Mouse (Mus musculus) kidney, adult 2 months (tissue): ENCODE data around the gene Hook2. TPM values are rescaled to one million over a fixed set of nuclear protein-coding genes. Genes with fewer than 3 reads are reported as not detected.

Source experiments
- DNase-seq: peaks from one replicate; pipeline ENCODE4 v3.0.0; 2021
- H3K27ac ChIP-seq: fragments of 200-500 bp; 2 replicates; pipeline ENCODE4 v1.5.1; 2012; ENCODE audit warnings: low read depth, low read length, control low read depth, inconsistent platforms; ENCODE audit not compliant: insufficient read depth
- H3K27me3 ChIP-seq: fragments of 200-500 bp; replicated peaks from 2 replicates; pipeline ENCODE4 v1.6.1; 2012; ENCODE audit warnings: mild to moderate bottlenecking, moderate library complexity, low read length, inconsistent platforms; ENCODE audit not compliant: control insufficient read depth, insufficient read depth
- H3K36me3 ChIP-seq: fragments of 200-500 bp; 2 replicates; pipeline ENCODE4 v1.6.1; 2012; ENCODE audit warnings: mild to moderate bottlenecking, moderate library complexity, low read length, inconsistent platforms; ENCODE audit not compliant: control insufficient read depth, insufficient read depth
- H3K4me1 ChIP-seq: fragments of 200-500 bp; 2 replicates; pipeline ENCODE4 v1.6.1; 2011; ENCODE audit warnings: low read length; ENCODE audit not compliant: control insufficient read depth, insufficient read depth
- H3K4me3 ChIP-seq: fragments of 200-500 bp; 2 replicates; pipeline ENCODE4 v1.5.1; 2011; ENCODE audit warnings: mild to moderate bottlenecking, low read depth, low read length, control low read depth; ENCODE audit not compliant: insufficient read depth
- CTCF ChIP-seq: fragments of 200-500 bp; conservative IDR thresholded peaks from 2 replicates; pipeline ENCODE4 v1.5.1; 2011; ENCODE audit warnings: low read depth, mild to moderate bottlenecking, control low read depth, low read length, moderate library complexity, mixed read lengths; ENCODE audit not compliant: insufficient read depth, insufficient read length
- POLR2A ChIP-seq: fragments of 200-500 bp; IDR thresholded peaks from one replicate; pipeline ENCODE4 v1.6.1; 2011; ENCODE audit warnings: low read depth, low read length, control low read depth
- WGBS: fragments of 180-500 bp; shearing (Covaris S2); methylation state at CpG from one replicate; pipeline ENCODE4 v1.1.7; 2018; 5-methylcytosine and 5-hydroxymethylcytosine counted together
- polyA plus RNA-seq: library from polyadenylated mRNA; depleted of rRNA; stranded (reverse); fragments of >200 nt; gene quantifications from 2 replicates; pipeline ENCODE4 v1.2.3, GENCODE M21; 2012

Hook2 gene
- polyA plus RNA-seq, 1 experiment, result 34.6 TPM

GRCm38 (mm10) chr8:85013230-85013840 lies 22.9 kb downstream of the Hook2 start:
- WGBS, result 5% methylated on average over 25 of the region's 26 CpGs
- peak; percentile 85 for DNase-seq
- Histone ChIP-seq H3K27ac (no peak overlapping the region), H3K36me3 (no peaks in the 10 kb centered on the region), H3K27me3 (no peaks in the 10 kb centered on the region), H3K4me1 (no peaks in the 10 kb centered on the region), H3K4me3 (peak overlapping the region; percentile 33; the same call in 1 of the 2 replicates)
- TF ChIP-seq POLR2A (no peak), CTCF (peak; percentile 78)

GRCm38 (mm10) chr8:85014431-85014830 lies 24.0 kb downstream of the Hook2 start, which contains the start of gene Best2:
Gene Best2, minus strand, starts transcription at chr8:85014531.
- Histone ChIP-seq H3K36me3 (no peaks in the 10 kb centered on the region), H3K27me3 (no peaks in the 10 kb centered on the region), H3K4me1 (no peaks in the 10 kb centered on the region), H3K4me3 (peak within 1 kb of the TSS; percentile 33; the same call in 1 of the 2 replicates), H3K27ac (no peak within 1 kb of the TSS)
- DNase-seq, result no peak
- no peak for TF ChIP-seq CTCF
- no peak for TF ChIP-seq POLR2A
- 67% methylated on average over 2 of the region's 2 CpGs for WGBS

GRCm38 (mm10) chr8:85016724-85017123 lies 26.3 kb downstream of the Hook2 start:
- H3K27me3 ChIP-seq, result no peaks in the 10 kb centered on the region
- WGBS, result 67% methylated on average over 10 of the region's 10 CpGs

GRCm38 (mm10) chr8:85017209-85017608 lies 26.8 kb downstream of the Hook2 start:
- 68% methylated on average over 5 of the region's 5 CpGs for WGBS
- no peaks in the 10 kb centered on the region for H3K27me3 ChIP-seq
- no peak for TF ChIP-seq CTCF
- TF ChIP-seq POLR2A, result no peak
- H3K27ac ChIP-seq, result no peak overlapping the region
- no peak for DNase-seq
- no peaks in the 10 kb centered on the region for H3K4me1 ChIP-seq
- H3K36me3 ChIP-seq, result no peaks in the 10 kb centered on the region; the same call in 1 of the 2 replicates
- H3K4me3 ChIP-seq, result no peak overlapping the region

More at GRCm38 (mm10) chr8:85016724-85017123, 26.3 kb downstream of the Hook2 start:
- H3K4me3 ChIP-seq, result no peak overlapping the region
- H3K4me1 ChIP-seq, result no peaks in the 10 kb centered on the region
- no peaks in the 10 kb centered on the region; the same call in 1 of the 2 replicates for H3K36me3 ChIP-seq
- TF ChIP-seq POLR2A, result no peak
- no peak for TF ChIP-seq CTCF
- H3K27ac ChIP-seq, result no peak overlapping the region
- no peak for DNase-seq

- TF ChIP-seq CTCF (no peak), POLR2A (no peak)
- no peak for DNase-seq
- H3K27ac ChIP-seq, result no peak overlapping the region
- H3K27me3 ChIP-seq, result no peaks in the 10 kb centered on the region
- 93% methylated on average over 3 of the region's 3 CpGs for WGBS
- H3K4me1 ChIP-seq, result peaks cover 11% of the 10 kb centered on the region
- no peaks in the 10 kb centered on the region; the same call in 1 of the 2 replicates for H3K36me3 ChIP-seq
- no peak overlapping the region for H3K4me3 ChIP-seq
Observed at GRCm38 (mm10) chr8:85021514-85022055, 31.2 kb downstream of the Hook2 start.

- 93% methylated on average over 3 of the region's 3 CpGs for WGBS
- Histone ChIP-seq H3K27ac (no peak overlapping the region), H3K36me3 (no peaks in the 10 kb centered on the region; the same call in 1 of the 2 replicates), H3K4me1 (peaks cover 19% of the 10 kb centered on the region), H3K4me3 (0 out of 2 replicates have a peak overlapping the region, but pooled peaks have one; percentile 96), H3K27me3 (no peaks in the 10 kb centered on the region)
- DNase-seq, result no peak
- TF ChIP-seq POLR2A, result no peak
- TF ChIP-seq CTCF, result no peak
Observed at GRCm38 (mm10) chr8:85023846-85024245, 33.4 kb downstream of the Hook2 start.
